Mouse (Mus musculus): Measurements from ENCODE around the gene Sdhaf3. TPM values are rescaled to one million over a fixed set of nuclear protein-coding genes. Genes with fewer than 3 reads are reported as not detected.

Gene Sdhaf3
- polyA plus RNA-seq, 1 experiment from 2014 or later, result 7.5 TPM

DNA sequence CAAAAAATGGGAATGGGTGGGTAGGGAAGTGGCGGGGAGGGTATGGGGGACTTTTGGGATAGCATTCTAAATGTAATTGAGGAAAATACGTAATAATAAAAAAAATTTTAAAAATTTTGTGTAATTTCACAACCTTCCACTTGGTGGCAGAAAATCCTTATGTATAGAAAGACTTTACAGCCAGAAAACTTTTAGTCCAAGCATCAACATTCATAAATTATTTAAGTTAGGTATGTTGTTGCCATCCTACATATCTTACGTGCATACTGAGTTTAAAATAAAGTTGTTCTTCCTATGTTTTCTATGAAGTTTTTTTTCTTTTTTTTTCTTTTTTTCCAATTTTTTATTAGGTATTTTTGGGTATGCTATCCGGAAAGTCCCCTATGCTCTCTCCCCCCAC lies 47.3 kb downstream of the Sdhaf3 start:
- Histone ChIP-seq H3K27me3 (ENCODE audit: control insufficient read depth, insufficient read depth, low read length) (no peaks in the 10 kb centered on the region), H3K36me3 (ENCODE audit: control insufficient read depth, insufficient read depth, low read length) (no peaks in the 10 kb centered on the region), H3K27ac (ENCODE audit: low read length) (no peak overlapping the region), H3K4me1 (ENCODE audit: control insufficient read depth, insufficient read depth, low read length) (no peaks in the 10 kb centered on the region), H3K9me3 (ENCODE audit: control insufficient read depth, low read depth, low read length) (no peaks in the 10 kb centered on the region), H3K4me3 (ENCODE audit: low read depth, low read length) (no peak overlapping the region), H3K9ac (replicated peaks; ENCODE audit: low read depth, low read length) (no peak overlapping the region), H3K4me2 (replicated peaks; ENCODE audit: low read depth, low read length) (no peak overlapping the region)
- WGBS, result 66% methylated on average over 3 of the region's 4 CpGs
- ATAC-seq (ENCODE audit: insufficient number of reproducible peaks, insufficient read depth, low FRiP score, low read depth), result no peak

DNA sequence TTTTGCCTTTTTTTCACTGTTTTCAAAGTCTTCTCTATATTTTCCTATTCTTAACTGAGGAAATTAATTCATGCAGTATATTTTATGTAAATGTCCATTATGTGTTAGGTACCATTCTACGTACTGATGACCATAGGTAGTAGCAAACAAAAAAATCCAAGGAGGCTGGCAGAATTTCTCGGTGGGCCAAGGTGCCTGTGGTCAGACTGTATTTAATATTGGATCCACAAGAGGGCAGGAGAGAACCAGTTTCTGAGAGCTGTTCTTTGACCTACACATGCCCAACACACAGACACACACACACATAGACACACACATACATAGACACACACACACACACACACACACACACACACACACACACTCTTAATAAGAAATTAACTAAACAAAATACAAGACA lies 48.2 kb downstream of the Sdhaf3 start:
- H3K27me3 ChIP-seq (ENCODE audit: control insufficient read depth, insufficient read depth, low read length), result no peaks in the 10 kb centered on the region
- no peak overlapping the region for H3K27ac ChIP-seq (ENCODE audit: low read length)
- no peak overlapping the region for H3K9ac ChIP-seq (replicated peaks; ENCODE audit: low read depth, low read length)
- H3K4me3 ChIP-seq (ENCODE audit: low read depth, low read length), result no peak overlapping the region
- no peaks in the 10 kb centered on the region for H3K9me3 ChIP-seq (ENCODE audit: control insufficient read depth, low read depth, low read length)
- no peaks in the 10 kb centered on the region for H3K4me1 ChIP-seq (ENCODE audit: control insufficient read depth, insufficient read depth, low read length)
- 58% methylated on average over 2 of the region's 2 CpGs for WGBS
- H3K4me2 ChIP-seq (replicated peaks; ENCODE audit: low read depth, low read length), result no peak overlapping the region
- ATAC-seq (ENCODE audit: insufficient number of reproducible peaks, insufficient read depth, low FRiP score, low read depth), result 0 out of 2 replicates have a peak, but pooled peaks have one; percentile 23
- no peaks in the 10 kb centered on the region for H3K36me3 ChIP-seq (ENCODE audit: control insufficient read depth, insufficient read depth, low read length)

DNA sequence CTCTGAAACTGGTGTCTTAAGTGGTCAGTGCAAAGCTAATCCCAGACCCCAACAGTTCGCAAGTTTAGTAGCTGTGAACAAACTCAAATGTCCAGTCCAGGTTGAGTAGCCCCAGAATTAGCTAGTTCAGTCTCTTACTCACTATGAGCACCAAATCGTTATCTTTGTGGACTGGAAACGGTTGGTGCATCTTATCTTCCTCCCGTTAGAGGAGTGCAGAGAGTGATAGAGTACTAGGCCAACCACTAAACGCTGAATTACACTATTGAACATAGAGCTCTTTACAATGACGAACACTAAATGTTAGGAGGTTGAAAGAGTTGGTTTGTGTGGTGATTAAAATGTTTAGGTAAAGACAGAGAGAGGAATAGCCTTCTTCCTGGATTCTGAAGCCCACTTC lies 82.3 kb downstream of the Sdhaf3 start:
- Histone ChIP-seq H3K4me3 (ENCODE audit: low read depth, low read length) (no peak overlapping the region), H3K27ac (ENCODE audit: low read length) (no peak overlapping the region), H3K9ac (replicated peaks; ENCODE audit: low read depth, low read length) (no peak overlapping the region), H3K36me3 (ENCODE audit: control insufficient read depth, insufficient read depth, low read length) (no peaks in the 10 kb centered on the region), H3K27me3 (ENCODE audit: control insufficient read depth, insufficient read depth, low read length) (no peaks in the 10 kb centered on the region), H3K9me3 (ENCODE audit: control insufficient read depth, low read depth, low read length) (no peaks in the 10 kb centered on the region), H3K4me1 (ENCODE audit: control insufficient read depth, insufficient read depth, low read length) (no peaks in the 10 kb centered on the region), H3K4me2 (replicated peaks; ENCODE audit: low read depth, low read length) (no peak overlapping the region)
- ATAC-seq (ENCODE audit: insufficient number of reproducible peaks, insufficient read depth, low FRiP score, low read depth), result no peak
- WGBS, result 87% methylated on average over 6 of the region's 6 CpGs

DNA sequence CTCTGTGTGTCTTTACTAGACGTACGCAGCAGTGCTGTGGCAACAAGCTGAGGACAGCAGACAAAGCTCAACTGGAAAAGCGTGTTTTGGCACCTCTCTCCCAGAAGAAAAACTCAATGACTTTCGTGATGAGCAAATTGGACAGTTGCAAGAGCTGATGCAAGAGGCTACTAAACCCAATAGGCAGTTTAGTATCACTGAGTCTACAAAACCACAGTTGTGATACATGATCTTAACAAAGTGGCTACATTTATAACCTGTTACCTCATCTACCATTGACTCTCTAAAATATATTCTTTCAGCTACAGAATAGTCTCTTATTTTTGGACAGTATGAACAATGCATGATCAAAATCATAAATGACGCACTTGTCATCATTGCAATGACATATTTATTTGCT lies 83.0 kb downstream of the Sdhaf3 start:
- no peaks in the 10 kb centered on the region for H3K27me3 ChIP-seq (ENCODE audit: control insufficient read depth, insufficient read depth, low read length)
- ATAC-seq (ENCODE audit: insufficient number of reproducible peaks, insufficient read depth, low FRiP score, low read depth), result no peak
- H3K27ac ChIP-seq (ENCODE audit: low read length), result no peak overlapping the region
- H3K4me3 ChIP-seq (ENCODE audit: low read depth, low read length), result no peak overlapping the region
- no peaks in the 10 kb centered on the region for H3K36me3 ChIP-seq (ENCODE audit: control insufficient read depth, insufficient read depth, low read length)
- 84% methylated on average over 5 of the region's 5 CpGs for WGBS
- no peak overlapping the region for H3K9ac ChIP-seq (replicated peaks; ENCODE audit: low read depth, low read length)
- H3K4me1 ChIP-seq (ENCODE audit: control insufficient read depth, insufficient read depth, low read length), result no peaks in the 10 kb centered on the region
- H3K4me2 ChIP-seq (replicated peaks; ENCODE audit: low read depth, low read length), result no peak overlapping the region
- H3K9me3 ChIP-seq (ENCODE audit: control insufficient read depth, low read depth, low read length), result no peaks in the 10 kb centered on the region

DNA sequence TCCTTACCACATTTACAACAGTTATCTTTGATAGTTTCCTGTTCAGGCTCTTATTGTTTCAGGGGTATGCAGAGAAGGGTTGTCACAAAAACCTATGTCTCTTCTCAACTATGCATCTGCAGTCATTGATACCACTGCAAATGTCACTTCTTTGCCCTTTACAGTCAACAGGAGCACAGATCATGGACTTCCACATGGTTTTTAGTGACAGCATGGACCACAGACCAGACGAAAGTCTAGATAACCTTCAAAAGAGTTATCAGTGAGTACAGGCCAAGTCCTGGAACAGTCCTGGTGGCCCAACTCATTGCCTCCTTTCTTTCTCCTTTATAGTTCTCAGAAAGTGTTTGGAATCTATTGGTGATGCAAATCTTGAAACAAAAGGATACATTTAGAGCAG lies 86.1 kb downstream of the Sdhaf3 start:
- no peak for ATAC-seq (ENCODE audit: insufficient number of reproducible peaks, insufficient read depth, low FRiP score, low read depth)
- H3K9ac ChIP-seq (replicated peaks; ENCODE audit: low read depth, low read length), result no peak overlapping the region
- no peak overlapping the region for H3K27ac ChIP-seq (ENCODE audit: low read length)
- WGBS, result 79% methylated on average over 1 of the region's 1 CpGs
- no peaks in the 10 kb centered on the region for H3K9me3 ChIP-seq (ENCODE audit: control insufficient read depth, low read depth, low read length)
- no peaks in the 10 kb centered on the region for H3K4me1 ChIP-seq (ENCODE audit: control insufficient read depth, insufficient read depth, low read length)
- no peaks in the 10 kb centered on the region for H3K36me3 ChIP-seq (ENCODE audit: control insufficient read depth, insufficient read depth, low read length)
- no peak overlapping the region for H3K4me2 ChIP-seq (replicated peaks; ENCODE audit: low read depth, low read length)
- H3K4me3 ChIP-seq (ENCODE audit: low read depth, low read length), result no peak overlapping the region
- H3K27me3 ChIP-seq (ENCODE audit: control insufficient read depth, insufficient read depth, low read length), result no peaks in the 10 kb centered on the region

DNA sequence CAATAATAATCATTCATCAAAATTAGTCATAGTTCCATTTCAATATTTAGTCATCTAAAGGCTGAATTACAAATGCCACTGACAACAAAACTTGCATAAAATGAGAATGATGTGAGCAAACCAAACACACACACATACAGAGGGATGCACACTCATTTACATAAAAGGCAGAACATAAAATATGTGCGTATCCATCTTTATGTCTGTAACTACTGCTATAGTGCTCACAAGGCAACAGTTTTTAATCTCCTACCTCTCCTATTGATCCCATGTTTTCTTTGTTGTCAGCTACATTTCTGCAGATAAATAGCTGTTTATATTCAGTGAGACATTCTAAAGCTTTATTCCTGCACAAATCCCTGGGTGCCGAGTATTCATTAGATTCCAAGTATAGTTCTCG lies 107.0 kb downstream of the Sdhaf3 start:
- Histone ChIP-seq H3K36me3 (ENCODE audit: control insufficient read depth, insufficient read depth, low read length) (no peaks in the 10 kb centered on the region), H3K27ac (ENCODE audit: low read length) (no peak overlapping the region), H3K4me2 (replicated peaks; ENCODE audit: low read depth, low read length) (no peak overlapping the region), H3K4me3 (ENCODE audit: low read depth, low read length) (no peak overlapping the region), H3K9me3 (ENCODE audit: control insufficient read depth, low read depth, low read length) (no peaks in the 10 kb centered on the region), H3K9ac (replicated peaks; ENCODE audit: low read depth, low read length) (no peak overlapping the region), H3K27me3 (ENCODE audit: control insufficient read depth, insufficient read depth, low read length) (no peaks in the 10 kb centered on the region), H3K4me1 (ENCODE audit: control insufficient read depth, insufficient read depth, low read length) (no peaks in the 10 kb centered on the region)
- no peak for ATAC-seq (ENCODE audit: insufficient number of reproducible peaks, insufficient read depth, low FRiP score, low read depth)
- WGBS, result 94% methylated on average over 3 of the region's 3 CpGs

DNA sequence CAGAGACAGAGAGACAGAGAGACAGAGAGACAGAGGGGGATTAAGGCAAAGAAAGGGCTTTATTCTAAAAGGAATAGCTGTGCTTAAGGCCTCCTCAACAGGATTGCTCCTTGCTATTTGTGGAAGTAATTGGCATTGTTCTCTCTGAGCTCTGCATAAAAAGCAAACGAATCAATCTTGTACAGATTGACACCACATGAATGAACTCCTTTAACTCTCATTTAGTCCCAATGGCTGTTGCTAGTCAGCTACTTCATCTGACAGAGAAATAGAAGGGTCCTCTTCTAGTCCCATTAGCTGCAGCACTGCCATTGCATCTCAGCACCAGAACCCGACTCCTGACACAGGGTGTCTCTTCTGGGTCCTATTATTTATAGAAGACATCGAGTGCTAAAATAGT lies 113.0 kb downstream of the Sdhaf3 start:
- no peak overlapping the region for H3K9ac ChIP-seq (replicated peaks; ENCODE audit: low read depth, low read length)
- no peak overlapping the region for H3K4me3 ChIP-seq (ENCODE audit: low read depth, low read length)
- H3K36me3 ChIP-seq (ENCODE audit: control insufficient read depth, insufficient read depth, low read length), result no peaks in the 10 kb centered on the region
- no peaks in the 10 kb centered on the region for H3K4me1 ChIP-seq (ENCODE audit: control insufficient read depth, insufficient read depth, low read length)
- WGBS, result 65% methylated on average over 3 of the region's 3 CpGs
- H3K4me2 ChIP-seq (replicated peaks; ENCODE audit: low read depth, low read length), result no peak overlapping the region
- H3K27ac ChIP-seq (ENCODE audit: low read length), result no peak overlapping the region
- H3K9me3 ChIP-seq (ENCODE audit: control insufficient read depth, low read depth, low read length), result no peaks in the 10 kb centered on the region
- no peaks in the 10 kb centered on the region for H3K27me3 ChIP-seq (ENCODE audit: control insufficient read depth, insufficient read depth, low read length)
- ATAC-seq (ENCODE audit: insufficient number of reproducible peaks, insufficient read depth, low FRiP score, low read depth), result no peak

DNA sequence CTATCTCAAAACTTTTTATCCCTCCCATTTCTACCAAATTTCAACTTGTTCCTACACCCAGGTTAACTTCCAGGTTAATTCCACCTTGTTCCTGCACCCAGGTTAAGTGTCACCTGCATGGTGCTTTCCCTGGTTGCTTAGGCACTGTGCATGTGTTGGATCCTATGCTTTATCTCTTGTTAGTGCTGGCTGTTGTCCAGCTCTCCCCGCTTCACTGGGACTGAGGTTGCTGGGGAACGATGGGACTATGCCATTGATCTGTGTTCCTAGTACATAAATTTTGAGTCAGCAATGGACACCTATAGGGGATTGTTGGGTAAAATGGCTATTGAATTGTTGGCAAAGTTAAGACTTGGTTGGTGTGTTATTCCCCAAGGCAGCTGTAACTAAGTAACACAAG lies 113.7 kb downstream of the Sdhaf3 start:
- Histone ChIP-seq H3K36me3 (ENCODE audit: control insufficient read depth, insufficient read depth, low read length) (no peaks in the 10 kb centered on the region), H3K4me3 (ENCODE audit: low read depth, low read length) (no peak overlapping the region), H3K4me2 (replicated peaks; ENCODE audit: low read depth, low read length) (no peak overlapping the region), H3K9me3 (ENCODE audit: control insufficient read depth, low read depth, low read length) (no peaks in the 10 kb centered on the region), H3K4me1 (ENCODE audit: control insufficient read depth, insufficient read depth, low read length) (no peaks in the 10 kb centered on the region), H3K9ac (replicated peaks; ENCODE audit: low read depth, low read length) (no peak overlapping the region), H3K27me3 (ENCODE audit: control insufficient read depth, insufficient read depth, low read length) (no peaks in the 10 kb centered on the region), H3K27ac (ENCODE audit: low read length) (no peak overlapping the region)
- 70% methylated on average over 2 of the region's 2 CpGs for WGBS
- no peak for ATAC-seq (ENCODE audit: insufficient number of reproducible peaks, insufficient read depth, low FRiP score, low read depth)

DNA sequence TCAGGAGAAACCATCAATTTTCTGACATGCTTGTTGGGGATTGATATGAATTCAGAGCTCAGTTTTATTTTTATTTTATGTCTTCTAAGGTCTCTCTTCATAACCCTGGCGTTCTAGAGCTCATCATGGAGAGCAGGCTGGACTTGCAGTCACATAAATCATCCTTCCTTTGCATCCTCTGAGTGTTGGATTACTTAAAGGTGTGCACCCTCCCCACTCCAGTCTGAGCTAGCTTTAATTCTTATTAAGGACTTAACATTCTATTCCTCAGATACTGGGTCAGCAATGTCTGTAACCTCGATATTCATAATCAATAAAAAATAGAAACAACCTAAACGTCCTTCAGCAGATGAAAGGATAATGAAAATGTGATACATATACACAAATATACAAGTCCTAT lies 126.2 kb downstream of the Sdhaf3 start:
- Histone ChIP-seq H3K36me3 (ENCODE audit: control insufficient read depth, insufficient read depth, low read length) (no peaks in the 10 kb centered on the region), H3K4me1 (ENCODE audit: control insufficient read depth, insufficient read depth, low read length) (no peaks in the 10 kb centered on the region), H3K4me3 (ENCODE audit: low read depth, low read length) (no peak overlapping the region), H3K9me3 (ENCODE audit: control insufficient read depth, low read depth, low read length) (no peaks in the 10 kb centered on the region), H3K4me2 (replicated peaks; ENCODE audit: low read depth, low read length) (no peak overlapping the region), H3K27me3 (ENCODE audit: control insufficient read depth, insufficient read depth, low read length) (no peaks in the 10 kb centered on the region), H3K27ac (ENCODE audit: low read length) (no peak overlapping the region), H3K9ac (replicated peaks; ENCODE audit: low read depth, low read length) (no peak overlapping the region)
- 68% methylated on average over 3 of the region's 3 CpGs for WGBS
- ATAC-seq (ENCODE audit: insufficient number of reproducible peaks, insufficient read depth, low FRiP score, low read depth), result no peak

Measured in stomach, embryonic 14.5 days (tissue).